11 mouse cellular contexts compared by ENCODE assay signal in genomic region chrX:60463786-60464185, GRCm38 (mm10).
DNase-seq lines count a peak whose midpoint lies in the region; ATAC-seq and TF ChIP-seq lines count a peak whose summit lies in the region.
"Had no signal": no experiment of that assay in that cellular context is flagged by ENCODE, and none has a peak within 500 bp of the region (broad histone marks: within the 10 kb centered on the region; RNA-seq: fewer than 3 reads in every experiment).

No protein-coding gene starts in this region.

- no peaks in the 10 kb centered on the region for H3K9me3 ChIP-seq in heart, postnatal 0 days (replicated peaks; ENCODE audit: control insufficient read depth, low read length)
- no peaks in the 10 kb centered on the region; the same call in 1 of the 2 replicates for H3K9me3 ChIP-seq in midbrain, embryonic 11.5 days (ENCODE audit: control insufficient read depth, low read length)
- H3K9me3 ChIP-seq in midbrain, embryonic 15.5 days, result no peaks in the 10 kb centered on the region
- H3K9me3 ChIP-seq: embryonic facial prominence, embryonic 12.5 days had no signal

- H3K4me2 ChIP-seq in heart, postnatal 0 days (ENCODE audit: low read depth, low read length), result no peak overlapping the region
- H3K4me2 ChIP-seq in midbrain, embryonic 11.5 days, result no peak overlapping the region
- no peak overlapping the region for H3K4me2 ChIP-seq in midbrain, embryonic 15.5 days
- H3K4me2 ChIP-seq: embryonic facial prominence, embryonic 12.5 days had no signal

- no peak overlapping the region for H3K27ac ChIP-seq in heart, postnatal 0 days (ENCODE audit: low read depth)
- no peak overlapping the region for H3K27ac ChIP-seq in midbrain, embryonic 11.5 days (ENCODE audit: low read depth, low read length)
- no peak overlapping the region for H3K27ac ChIP-seq in midbrain, embryonic 15.5 days
- H3K27ac ChIP-seq: embryonic facial prominence, embryonic 12.5 days; macrophage had no signal

- 14% methylated on average over 2 of the region's 2 CpGs for WGBS in heart, postnatal 0 days
- WGBS in midbrain, embryonic 11.5 days, result 5% methylated on average over 2 of the region's 2 CpGs
- WGBS in midbrain, embryonic 15.5 days, result 22% methylated on average over 2 of the region's 2 CpGs

- no peak for TF ChIP-seq EP300 in heart, postnatal 0 days (IDR thresholded peaks at IDR 0.05; ENCODE audit: low read depth)

- H3K27me3 ChIP-seq in heart, postnatal 0 days (ENCODE audit: control insufficient read depth, insufficient read depth, low read length), result no peaks in the 10 kb centered on the region
- H3K27me3 ChIP-seq in midbrain, embryonic 11.5 days (ENCODE audit: control insufficient read depth, insufficient read depth, low read length), result no peaks in the 10 kb centered on the region
- no peaks in the 10 kb centered on the region for H3K27me3 ChIP-seq in midbrain, embryonic 15.5 days (replicated peaks)
- H3K27me3 ChIP-seq: embryonic facial prominence, embryonic 12.5 days had no signal

- ATAC-seq in heart, postnatal 0 days (ENCODE audit: insufficient read depth, low read depth), result no peak
- ATAC-seq in midbrain, embryonic 11.5 days (ENCODE audit: low FRiP score), result no peak
- ATAC-seq in midbrain, embryonic 15.5 days (replicated peaks), result no peak
- ATAC-seq: activated CD4-positive, CD25-positive, alpha-beta regulatory T cell, adult 4 months had no signal

- no peak overlapping the region for H3K9ac ChIP-seq in heart, postnatal 0 days (replicated peaks; ENCODE audit: low read depth, low read length)
- no peak overlapping the region for H3K9ac ChIP-seq in midbrain, embryonic 11.5 days (ENCODE audit: low read length)
- no peak overlapping the region for H3K9ac ChIP-seq in midbrain, embryonic 15.5 days
- H3K9ac ChIP-seq: embryonic facial prominence, embryonic 12.5 days had no signal

- H3K4me1 ChIP-seq in heart, postnatal 0 days (ENCODE audit: control insufficient read depth, insufficient read depth), result no peaks in the 10 kb centered on the region
- H3K4me1 ChIP-seq in midbrain, embryonic 11.5 days (ENCODE audit: control insufficient read depth, insufficient read depth, low read length), result no peaks in the 10 kb centered on the region
- no peaks in the 10 kb centered on the region for H3K4me1 ChIP-seq in midbrain, embryonic 15.5 days
- H3K4me1 ChIP-seq: embryonic facial prominence, embryonic 12.5 days had no signal

- peak; percentile 51 for TF ChIP-seq CTCF in heart, postnatal 0 days (IDR thresholded peaks at IDR 0.05; ENCODE audit: low read depth)

- no peak for DNase-seq in heart, postnatal 0 days (ENCODE audit: low spot score)
- DNase-seq in heart, adult 9 months (ENCODE audit: low spot score in 2 of 2), result no peak
- DNase-seq in midbrain, embryonic 11.5 days (ENCODE audit: low spot score, missing footprints), result peak; percentile 84
- DNase-seq in adipocyte (ENCODE audit: low spot score), result peak; percentile 21
- DNase-seq in naive thymus-derived CD4-positive, alpha-beta T cell, adult 2 months (ENCODE audit: low read depth), result peak; percentile 21
- no peak for DNase-seq in urinary bladder, adult 18-20 months (ENCODE audit: low spot score in 2 of 2)
- DNase-seq in heart, postnatal 4 days, result no peak

- H3K4me3 ChIP-seq in heart, postnatal 0 days (ENCODE audit: low read depth, low read length), result no peak overlapping the region
- H3K4me3 ChIP-seq in midbrain, embryonic 11.5 days (ENCODE audit: low read depth, low read length), result no peak overlapping the region
- no peak overlapping the region for H3K4me3 ChIP-seq in midbrain, embryonic 15.5 days
- H3K4me3 ChIP-seq: embryonic facial prominence, embryonic 12.5 days had no signal

- no peaks in the 10 kb centered on the region for H3K36me3 ChIP-seq in heart, postnatal 0 days (replicated peaks; ENCODE audit: control insufficient read depth, insufficient read depth, low read length)
- H3K36me3 ChIP-seq in midbrain, embryonic 11.5 days (ENCODE audit: control insufficient read depth, insufficient read depth, low read length), result no peaks in the 10 kb centered on the region
- no peaks in the 10 kb centered on the region for H3K36me3 ChIP-seq in midbrain, embryonic 15.5 days (replicated peaks)
- H3K36me3 ChIP-seq: embryonic facial prominence, embryonic 12.5 days had no signal

Comparison
In these comparisons a context has a peak if more than half of its experiments do, and no peak if none do; other contexts are left out.
1. DNase-seq: peak in midbrain, embryonic 11.5 days (single experiment), adipocyte (single experiment) and naive thymus-derived CD4-positive, alpha-beta T cell, adult 2 months (single experiment); none in heart, postnatal 0 days (single experiment), heart, adult 9 months (0 of 2), urinary bladder, adult 18-20 months (0 of 2) and heart, postnatal 4 days (single experiment).